Mouse (Mus musculus): ENCODE data around the gene Spaca9.

Spaca9 gene

DNA sequence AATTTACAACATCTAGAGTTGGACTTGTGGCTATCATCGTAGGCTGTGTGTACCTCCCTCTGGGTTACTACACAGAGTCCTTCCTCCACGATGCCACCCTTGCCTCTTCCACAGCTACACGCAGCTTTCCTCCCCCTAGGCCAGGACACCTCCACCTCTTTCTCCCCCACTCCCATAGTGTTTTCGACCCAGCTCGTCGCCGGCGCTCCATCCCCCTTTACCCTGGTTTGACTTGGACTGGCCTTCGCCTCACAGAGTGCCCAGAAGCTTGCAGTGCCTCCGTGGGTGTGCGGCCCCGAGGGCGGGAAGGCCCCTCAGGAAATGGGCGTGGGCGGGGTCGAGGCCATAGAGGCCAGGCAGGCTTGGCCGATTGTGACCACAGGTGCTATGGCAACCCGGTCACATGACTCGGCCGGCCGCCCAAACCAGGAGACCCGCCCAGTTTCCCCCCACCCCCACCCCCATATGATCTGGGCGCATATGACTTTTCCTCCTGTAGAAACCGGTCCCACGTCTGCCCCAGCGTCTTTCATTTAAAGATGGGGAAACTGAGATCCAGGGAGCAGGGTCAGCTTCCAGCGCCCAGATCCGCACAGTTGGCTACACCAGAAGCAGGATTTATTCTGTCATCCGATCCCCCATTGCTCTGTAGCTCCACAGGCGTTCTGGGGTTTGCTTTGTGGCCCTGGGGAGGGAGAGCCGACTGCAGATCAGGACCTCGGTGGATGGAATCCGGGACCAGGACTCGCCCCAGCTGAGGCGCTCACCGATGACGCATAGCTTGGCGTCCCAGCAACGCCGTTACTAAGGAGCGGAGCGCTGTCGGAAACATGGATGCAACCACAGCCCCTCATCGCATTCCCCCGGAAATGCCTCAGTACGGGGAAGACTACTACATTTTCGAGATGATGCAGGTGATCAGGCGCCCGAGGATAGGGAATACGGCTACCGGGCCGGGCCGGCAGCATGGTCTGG lies at the start of gene Spaca9, which contains the start of gene Ak8:
Spaca9 (minus strand) TSS at position 367 of the 975 bp plus-strand sequence.
Ak8 (plus strand) TSS at position 804 of the 975 bp plus-strand sequence.
- DNase-seq, result peak; percentile 14 to 22

DNA sequence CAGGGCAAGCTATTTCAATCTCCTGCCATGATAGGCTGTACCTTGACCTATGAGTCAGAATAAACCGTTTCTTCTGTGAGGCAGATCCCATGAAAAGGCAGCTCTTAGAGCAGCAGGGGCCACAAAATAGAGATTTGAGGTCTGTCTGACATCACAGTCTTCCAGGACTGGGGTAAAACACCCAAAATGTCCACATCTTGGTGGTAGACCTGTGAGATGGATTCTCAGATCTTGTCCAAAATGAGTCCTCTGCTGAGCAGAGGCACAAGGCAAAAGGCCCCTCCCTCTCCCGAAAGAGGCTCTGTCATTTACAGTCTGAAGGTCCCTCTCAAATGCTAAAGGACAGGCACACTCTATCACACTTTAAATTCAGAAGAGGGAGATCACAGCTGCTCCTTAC lies 48.2 kb upstream of the Spaca9 start:
- DNase-seq, result no peak

- no peak for DNase-seq
These were observed 47.3 kb upstream of the Spaca9 start for GRCm38 (mm10) chr2:28746682-28747332.

DNA sequence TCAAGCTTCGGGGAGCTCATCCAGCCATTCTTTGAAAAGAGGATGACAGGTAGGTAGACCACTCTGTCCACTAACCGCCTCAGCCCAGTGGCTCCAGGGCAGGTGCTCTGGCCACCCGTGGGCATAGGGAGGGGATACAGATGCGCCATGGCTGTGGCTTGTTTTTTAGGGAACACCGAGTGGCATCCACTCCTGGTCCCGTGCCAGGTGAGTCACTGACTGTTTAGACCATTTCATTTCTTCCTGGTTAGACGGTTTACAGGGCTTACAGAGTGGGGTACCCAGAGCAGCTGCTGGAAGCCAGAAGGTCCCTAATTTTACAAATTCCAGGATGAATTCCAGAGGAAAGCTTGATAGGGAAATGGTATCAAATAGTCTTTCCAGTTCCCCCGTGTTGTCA lies 43.2 kb upstream of the Spaca9 start:
- no peak for DNase-seq

DNA sequence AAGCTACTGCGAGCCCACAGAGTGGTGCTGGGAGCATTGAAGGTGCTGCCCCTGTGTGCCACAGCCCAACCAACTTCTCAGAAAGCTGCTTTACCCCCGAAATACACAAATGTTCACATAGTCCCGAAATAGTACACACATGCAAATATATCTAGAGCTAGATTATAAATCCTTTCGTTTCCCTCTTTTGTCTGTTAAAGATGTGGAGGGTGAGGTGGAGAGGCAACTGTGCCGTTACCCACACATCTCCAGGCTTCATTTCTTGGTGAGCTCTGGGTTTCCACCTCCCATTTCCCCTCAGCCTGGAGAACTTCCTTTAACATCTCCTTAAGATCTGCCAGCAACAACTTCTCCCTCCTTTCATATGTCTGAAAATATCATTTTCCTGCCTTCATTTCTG lies 40.6 kb upstream of the Spaca9 start:
- no peak for DNase-seq

DNA sequence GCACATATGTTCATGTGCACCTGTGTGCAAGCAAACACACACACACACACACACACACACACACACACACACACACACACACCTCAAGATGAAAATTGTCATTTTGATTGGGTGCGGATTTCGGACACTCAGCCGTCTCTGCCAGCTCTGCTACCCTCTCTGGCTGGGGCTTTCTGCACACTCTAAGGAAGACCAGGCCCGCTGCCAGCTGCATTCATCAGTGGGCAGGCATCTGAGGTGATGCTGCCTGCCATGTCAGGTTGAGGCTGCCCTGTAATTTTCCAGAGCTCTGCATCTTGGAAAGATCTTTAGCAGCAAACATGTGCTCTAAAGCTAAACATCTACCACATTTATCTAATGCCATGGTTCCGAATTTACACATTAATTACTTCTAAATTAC lies 37.6 kb upstream of the Spaca9 start:
- no peak for DNase-seq

DNA sequence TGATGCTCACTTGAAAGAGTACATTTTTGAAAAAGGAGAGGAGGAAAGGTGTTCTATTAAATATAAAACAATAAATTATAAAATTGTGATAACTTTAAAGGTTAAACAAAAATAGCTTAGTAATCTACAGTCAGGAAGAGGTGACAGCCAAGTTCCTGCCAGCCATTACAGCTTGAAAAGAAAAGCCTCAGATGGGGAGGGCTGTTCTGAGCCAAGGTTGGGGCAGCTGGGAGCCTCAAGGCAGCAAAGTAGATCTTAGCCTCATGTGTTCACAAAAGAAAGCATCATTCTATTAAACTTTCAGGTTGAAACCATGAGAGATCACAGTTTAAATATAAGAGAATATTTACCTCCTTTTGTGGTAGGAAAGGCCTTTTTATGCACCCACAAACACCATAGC lies 31.1 kb upstream of the Spaca9 start:
- no peak for DNase-seq

DNA sequence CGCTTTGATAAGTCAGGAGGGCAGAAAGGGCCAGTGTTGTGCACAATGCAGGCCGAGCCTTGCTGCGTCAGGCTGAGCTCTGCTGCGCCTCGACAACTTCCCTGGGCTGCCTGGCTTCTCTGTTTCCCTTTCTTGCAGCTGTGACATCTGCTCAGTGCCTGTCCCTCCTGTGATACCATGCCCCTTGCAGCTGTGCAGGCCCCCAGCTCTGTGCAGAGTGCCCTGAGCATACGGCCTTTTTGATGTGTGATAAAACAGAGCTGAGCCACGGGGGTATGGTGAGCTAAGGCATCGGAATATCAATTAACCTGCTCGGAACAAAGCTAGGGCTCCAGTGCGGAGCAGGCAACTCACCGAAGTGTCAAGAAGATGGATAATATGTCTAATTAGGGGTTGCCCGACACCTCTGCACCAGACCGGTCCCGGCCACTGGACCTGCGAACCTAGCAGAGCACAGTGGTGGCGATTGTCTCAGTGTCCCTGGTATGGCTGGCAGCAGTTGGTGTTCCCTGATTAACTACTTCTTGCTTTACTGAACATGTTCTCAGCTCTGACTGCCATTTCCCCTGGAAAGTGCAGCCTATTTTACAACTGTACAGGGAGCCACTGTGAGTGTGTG lies 28.4 kb upstream of the Spaca9 start:
- DNase-seq, result peak in 1 of 2 experiments; percentile 15

DNA sequence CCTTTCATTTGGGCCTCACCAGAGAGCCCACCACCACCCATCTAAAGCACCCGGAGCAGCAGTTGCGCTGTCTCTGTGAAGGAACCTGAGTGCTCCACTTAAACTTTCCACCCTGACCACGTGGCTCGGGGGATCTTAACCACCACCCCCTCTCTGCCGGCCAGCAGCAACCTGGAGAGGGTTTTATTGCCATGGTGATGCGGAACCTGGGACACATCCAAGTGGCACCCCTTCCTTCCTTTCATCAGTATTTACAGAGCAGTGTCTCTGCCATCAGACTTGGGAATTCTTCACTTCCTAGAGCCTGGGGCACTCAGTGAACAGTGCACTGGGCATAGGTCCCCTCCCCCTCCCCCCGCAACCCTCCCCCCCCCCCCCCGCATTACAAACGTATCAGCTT lies 24.4 kb upstream of the Spaca9 start:
- no peak for DNase-seq

- DNase-seq, result no peak
These were observed 22.9 kb upstream of the Spaca9 start for GRCm38 (mm10) chr2:28722419-28722818.

DNA sequence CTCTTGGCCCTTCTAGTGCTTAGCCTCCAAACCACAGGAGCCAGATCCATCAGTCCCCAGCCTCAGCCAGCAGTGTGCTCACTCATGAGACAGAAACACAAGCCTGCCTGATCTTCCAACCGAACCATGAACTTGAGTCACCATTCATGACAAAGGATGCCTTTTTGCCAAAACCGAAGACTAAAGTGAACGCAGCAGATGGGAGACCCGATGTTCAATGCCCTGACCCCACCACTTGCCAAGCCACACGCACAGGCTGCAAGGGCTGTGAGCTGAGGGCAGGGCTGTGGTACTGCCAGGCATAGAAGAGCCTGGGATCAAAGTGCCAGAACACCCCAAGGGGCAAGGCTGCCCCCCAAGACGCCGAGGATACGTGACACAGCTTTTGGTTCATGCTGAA lies 13.5 kb upstream of the Spaca9 start:
- DNase-seq, result no peak

DNA sequence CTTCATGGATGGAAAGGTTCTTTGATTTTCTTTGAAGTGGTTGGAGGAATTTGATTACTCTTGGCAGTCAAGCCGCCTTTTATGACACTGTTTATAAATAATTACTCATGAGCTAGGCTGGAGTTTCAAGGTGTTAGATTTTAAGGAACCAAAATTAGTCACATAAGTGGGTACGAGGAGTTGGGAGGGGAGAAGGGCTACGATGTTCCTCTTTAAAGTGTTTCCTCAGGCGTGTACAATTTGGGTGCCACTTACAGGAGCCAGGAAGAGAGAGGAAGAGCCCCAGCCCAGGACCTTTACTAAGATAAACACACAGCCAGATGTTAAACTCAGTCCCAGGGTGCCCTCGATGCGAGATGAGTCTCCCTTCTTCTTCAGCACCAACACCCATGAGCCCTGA lies 7.3 kb upstream of the Spaca9 start:
- no peak for DNase-seq

DNA sequence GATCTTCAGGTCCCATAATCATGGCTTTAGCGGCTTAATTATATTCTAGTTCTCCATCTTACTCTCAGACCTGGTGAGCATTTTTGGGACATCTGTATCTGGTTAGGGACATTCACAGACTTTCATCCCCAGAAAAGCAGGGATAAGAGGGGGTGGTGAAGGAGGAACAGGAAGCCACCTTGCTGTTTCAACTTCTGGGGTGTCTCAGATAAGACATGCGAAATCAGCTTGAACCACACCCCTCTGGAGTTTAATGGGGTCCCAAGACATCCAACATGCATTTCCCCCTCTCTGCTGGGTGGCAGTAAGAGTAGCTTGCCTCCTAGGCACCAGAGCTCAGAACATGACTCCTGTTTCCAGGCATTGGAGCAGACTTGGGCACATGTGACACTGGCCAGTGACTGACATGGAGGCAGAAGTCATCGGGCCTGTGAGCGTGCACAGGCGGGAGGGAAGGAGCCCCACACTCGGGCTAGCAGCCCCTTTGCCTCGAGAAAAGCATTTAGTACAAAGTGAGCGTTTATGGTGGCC lies 6.6 kb upstream of the Spaca9 start:
- DNase-seq, result no peak

GRCm38 (mm10) chr2:28701646-28702262 lies 2.2 kb upstream of the Spaca9 start:
- DNase-seq, result no peak

GRCm38 (mm10) chr2:28698566-28698965 lies 961 bp downstream of the Spaca9 start:
- no peak for DNase-seq

DNA sequence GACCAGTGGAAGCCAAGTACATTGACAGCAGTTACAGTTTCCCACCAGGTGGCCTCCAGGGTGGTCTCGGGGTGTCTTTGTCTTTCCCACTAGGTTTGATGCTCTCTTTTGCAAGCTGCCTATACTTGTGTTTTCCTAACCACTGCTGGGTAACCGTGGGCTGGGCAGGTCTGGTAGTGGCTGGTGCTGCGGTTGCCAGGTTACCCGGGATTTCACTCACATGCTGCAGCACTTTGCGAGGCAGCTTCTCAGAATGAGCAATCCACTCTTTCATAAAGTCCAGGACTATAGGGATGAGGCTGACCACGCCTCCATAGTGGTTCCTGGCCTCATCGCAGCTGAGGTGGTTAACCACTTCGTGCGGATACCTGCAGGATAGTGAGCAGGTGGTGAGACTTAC lies 6.8 kb downstream of the Spaca9 start:
- no peak for DNase-seq

GRCm38 (mm10) chr2:28688431-28688830 lies 11.1 kb downstream of the Spaca9 start:
- DNase-seq, result no peak

GRCm38 (mm10) chr2:28685895-28686294 lies 13.6 kb downstream of the Spaca9 start:
- DNase-seq, result no peak

GRCm38 (mm10) chr2:28681718-28682117 lies 17.8 kb downstream of the Spaca9 start:
- no peak for DNase-seq

DNA sequence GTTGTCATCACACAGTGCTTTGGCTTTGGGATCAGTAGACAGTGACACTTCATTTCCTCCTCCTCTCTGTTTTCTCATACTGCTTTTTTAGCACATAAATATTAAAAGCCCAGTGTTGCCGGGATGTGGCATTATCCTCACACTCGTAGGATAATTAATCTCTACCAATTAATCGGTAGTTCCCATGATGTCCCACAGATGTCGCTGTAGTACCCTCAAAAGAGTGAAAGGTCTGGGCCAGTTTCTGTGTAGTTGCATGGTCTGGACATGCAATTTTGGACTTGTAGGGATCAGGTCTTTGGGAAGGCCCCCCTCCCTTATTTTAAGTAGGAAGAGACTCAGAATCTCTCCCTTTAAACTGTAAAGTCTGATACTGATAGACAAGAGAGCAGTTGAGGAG lies 18.8 kb downstream of the Spaca9 start:
- DNase-seq, result no peak

DNA sequence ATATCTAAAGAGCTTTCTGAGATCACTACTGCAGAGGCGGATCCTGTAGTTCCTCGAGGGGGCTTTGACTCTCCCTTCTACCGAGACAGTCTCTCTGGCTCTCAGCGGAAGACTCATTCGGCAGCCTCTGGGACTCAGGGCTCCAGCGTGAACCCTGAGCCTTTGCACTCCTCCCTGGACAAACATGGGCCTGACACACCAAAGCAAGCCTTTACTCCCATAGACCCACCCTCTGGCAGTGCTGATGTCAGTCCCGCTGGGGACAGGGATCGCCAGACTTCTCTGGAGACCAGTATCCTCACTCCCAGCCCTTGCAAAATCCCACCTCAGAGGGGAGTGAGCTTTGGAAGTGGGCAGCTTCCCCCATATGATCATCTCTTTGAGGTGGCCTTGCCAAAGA lies 23.5 kb downstream of the Spaca9 start:
- no peak for DNase-seq

DNA sequence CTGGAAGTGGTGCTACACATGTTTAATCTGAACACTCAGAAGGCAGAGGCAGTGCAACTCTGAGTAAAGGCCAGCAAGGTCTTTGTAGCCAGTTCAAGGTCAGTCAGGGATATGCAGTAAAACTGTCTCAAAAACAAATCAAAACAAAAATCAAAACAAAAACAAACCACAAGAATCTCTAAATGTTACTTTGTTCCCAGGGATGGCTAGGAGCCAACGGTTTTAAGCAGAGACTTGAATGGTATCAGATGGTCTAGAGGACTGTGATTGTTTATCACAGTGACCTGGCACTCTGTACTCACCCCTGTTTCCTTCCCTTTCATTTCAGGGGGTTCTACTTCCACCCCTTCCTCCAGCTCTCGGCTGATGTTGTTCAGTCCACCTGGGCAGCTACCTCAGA lies 28.1 kb downstream of the Spaca9 start:
- DNase-seq, result no peak

GRCm38 (mm10) chr2:28665818-28666217 lies 33.7 kb downstream of the Spaca9 start:
- DNase-seq, result no peak

Measured in thymus, adult 18-20 months (tissue).